In the genomic region with DNA sequence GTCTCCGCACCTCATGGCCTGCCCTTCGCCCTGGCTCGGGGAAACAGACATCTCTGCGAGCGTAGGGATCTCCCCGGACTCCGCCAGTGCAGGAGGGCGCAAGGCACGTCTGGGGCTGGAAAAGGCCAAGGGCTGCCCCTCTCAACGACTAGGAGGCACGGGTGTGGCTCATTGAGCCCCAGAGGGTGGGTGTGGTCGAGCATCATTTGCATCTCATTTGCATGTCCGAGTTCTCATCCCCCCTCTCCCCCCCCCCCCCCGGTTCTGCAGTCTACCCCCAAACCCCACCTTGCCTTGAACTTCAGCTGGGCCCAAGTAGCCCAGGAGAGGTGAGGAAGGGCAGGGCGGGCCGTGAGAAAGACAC, we compare ENCODE assay signal across 8 mouse cellular contexts. TPM values are rescaled to one million over a fixed set of nuclear protein-coding genes. Genes with fewer than 3 reads are reported as not detected.
A peak's percentile ranks its signal among the peaks of the same experiment; 100 is the strongest.
DNase-seq lines count a peak whose midpoint lies in the region; ATAC-seq and TF ChIP-seq lines count a peak whose summit lies in the region.

No protein-coding gene starts in this region.

- no peaks in the 10 kb centered on the region for H3K9me3 ChIP-seq in heart, embryonic 15.5 days (replicated peaks)
- no peaks in the 10 kb centered on the region for H3K9me3 ChIP-seq in ES-E14 (ENCODE audit: control insufficient read depth, insufficient read depth, low read depth, low read length)
- no peaks in the 10 kb centered on the region for H3K9me3 ChIP-seq in hindbrain, embryonic 13.5 days
- H3K9me3 ChIP-seq in midbrain, embryonic 13.5 days: no peaks in the 10 kb centered on the region

- H3K27me3 ChIP-seq in heart, embryonic 15.5 days: peaks cover 98% of the 10 kb centered on the region
- H3K27me3 ChIP-seq in hindbrain, embryonic 13.5 days: peaks cover 93% of the 10 kb centered on the region
- peaks cover 96% of the 10 kb centered on the region for H3K27me3 ChIP-seq in midbrain, embryonic 13.5 days

- no peak for DNase-seq in heart, postnatal 4 days
- DNase-seq in ES-E14 (ENCODE audit: low read depth, low spot score): no peak
- no peak for DNase-seq in adrenal gland, postnatal 10 days
- DNase-seq in left cerebral cortex, adult 2 months (ENCODE audit: extremely low spot score in 1 of 2, low spot score in 2 of 2): no peak
- DNase-seq in urinary bladder, postnatal 14 days (ENCODE audit: low spot score): no peak

- no peak overlapping the region for H3K27ac ChIP-seq in heart, embryonic 15.5 days
- no peak overlapping the region for H3K27ac ChIP-seq in ES-E14 (ENCODE audit: insufficient read depth, low read depth, low read length, poor library complexity, severe bottlenecking)
- H3K27ac ChIP-seq in hindbrain, embryonic 13.5 days: peak overlapping the region; percentile 89
- H3K27ac ChIP-seq in midbrain, embryonic 13.5 days: no peak overlapping the region
- H3K27ac ChIP-seq in left cerebral cortex, adult 2 months: no peak overlapping the region

- 14% methylated on average over 14 of the region's 16 CpGs for WGBS in heart, embryonic 15.5 days
- WGBS in hindbrain, embryonic 13.5 days: 3% methylated on average over 15 of the region's 16 CpGs
- WGBS in midbrain, embryonic 13.5 days: 7% methylated on average over 15 of the region's 16 CpGs

- in situ Hi-C loops in ES-E14 (cut with MboI; ENCODE audit: low sequenced_read_pairs in 2 of 2, unreplicated experiment in 2 of 2): loop anchor here (5.0 to 10.0 kb wide), 3 partner anchors 155 to 185 kb away; partner anchors contain the start of gene Hoxc4 (in 1 of the 2)

- peaks cover 21% of the 10 kb centered on the region for H3K4me1 ChIP-seq in heart, embryonic 15.5 days (replicated peaks)
- peaks cover 3 to 27% of the 10 kb centered on the region in 2 experiments; a peak in 3 of 4 replicates for H3K4me1 ChIP-seq in ES-E14 (ENCODE audit: control insufficient read depth in 2 of 2, insufficient read depth in 2 of 2, low read length in 2 of 2, poor library complexity in 1 of 2)
- peaks cover 70% of the 10 kb centered on the region for H3K4me1 ChIP-seq in hindbrain, embryonic 13.5 days (replicated peaks)
- H3K4me1 ChIP-seq in midbrain, embryonic 13.5 days (replicated peaks): peaks cover 34% of the 10 kb centered on the region

- no peak overlapping the region for H3K9ac ChIP-seq in heart, embryonic 15.5 days
- no peak overlapping the region for H3K9ac ChIP-seq in ES-E14 (ENCODE audit: insufficient read depth, low read depth, low read length, poor library complexity, severe bottlenecking)
- peak overlapping the region; percentile 74; the same call in 1 of the 2 replicates for H3K9ac ChIP-seq in hindbrain, embryonic 13.5 days
- H3K9ac ChIP-seq in midbrain, embryonic 13.5 days (replicated peaks): 0 out of 2 replicates have a peak overlapping the region, but pooled peaks have one; percentile 68

- TF ChIP-seq CTCF in left cerebral cortex, adult 2 months (IDR thresholded peaks at IDR 0.05): no peak

- H3K4me2 ChIP-seq in heart, embryonic 15.5 days: peak overlapping the region; percentile 93
- H3K4me2 ChIP-seq in hindbrain, embryonic 13.5 days: peak overlapping the region; percentile 90
- H3K4me2 ChIP-seq in midbrain, embryonic 13.5 days (replicated peaks): peak overlapping the region; percentile 84

- intact Hi-C loops in left cerebral cortex, adult 2 months (cut with DNase I): no loop called here

- H3K36me3 ChIP-seq in heart, embryonic 15.5 days: no peaks in the 10 kb centered on the region
- H3K36me3 ChIP-seq in ES-E14 (ENCODE audit: control insufficient read depth, insufficient read depth, low read length, poor library complexity, severe bottlenecking): no peaks in the 10 kb centered on the region
- H3K36me3 ChIP-seq in hindbrain, embryonic 13.5 days: no peaks in the 10 kb centered on the region
- H3K36me3 ChIP-seq in midbrain, embryonic 13.5 days: no peaks in the 10 kb centered on the region

- peak overlapping the region; percentile 51 for H3K4me3 ChIP-seq in heart, embryonic 15.5 days
- H3K4me3 ChIP-seq in ES-E14 (ENCODE audit: insufficient read depth in 1 of 2, low read depth in 1 of 2, low read length in 2 of 2, poor library complexity in 1 of 2, severe bottlenecking in 1 of 2): peak overlapping the region; percentile 32 to 63; a peak in 3 of 4 replicates
- peak overlapping the region; percentile 46 for H3K4me3 ChIP-seq in hindbrain, embryonic 13.5 days
- peak overlapping the region; percentile 51 for H3K4me3 ChIP-seq in midbrain, embryonic 13.5 days (replicated peaks)
- H3K4me3 ChIP-seq in left cerebral cortex, adult 2 months: no peak overlapping the region

- no peak for ATAC-seq in heart, embryonic 15.5 days (replicated peaks; ENCODE audit: insufficient number of reproducible peaks, insufficient read depth, low FRiP score, low read depth)
- no peak for ATAC-seq in hindbrain, embryonic 13.5 days (ENCODE audit: low FRiP score)
- no peak for ATAC-seq in midbrain, embryonic 13.5 days

TF ChIP-seq in ES-E14, 5 proteins besides CTCF, POLR2A, EP300 and RAD21:
- no peak for TF ChIP-seq ZC3H11A (IDR thresholded peaks at IDR 0.05; ENCODE audit: borderline replicate concordance, low read depth, low read length)
- no peak for TF ChIP-seq CHD2 (IDR thresholded peaks at IDR 0.05; ENCODE audit: low read depth, low read length)
- no peak for TF ChIP-seq ZNF384 (IDR thresholded peaks at IDR 0.05; ENCODE audit: low read depth, low read length)
- no peak for TF ChIP-seq MAFK (IDR thresholded peaks at IDR 0.05; ENCODE audit: insufficient read depth, low read depth, low read length)
- no peak for TF ChIP-seq HCFC1 (IDR thresholded peaks at IDR 0.05; ENCODE audit: borderline replicate concordance, insufficient read depth, low read length)

RNA-seq across cellular contexts. Expression of gene Smug1, which starts 3.4 kb away (rescaled TPM):
- 14.1 and 16.8 TPM in 2 replicates for polyA plus RNA-seq in heart, embryonic 15.5 days (2015; fragmentation: Nextera tagmentation; extraction: Ambion mirVana)
- total RNA-seq in heart, postnatal 4 days (2021): 10 to 100 TPM; 12.7 to 14.1 TPM
- total RNA-seq in ES-E14 (2012; rRNA removed): 7.1 and 10.6 TPM in 2 replicates
- 40.7 and 41.2 TPM in 2 replicates for polyA plus RNA-seq in hindbrain, embryonic 13.5 days (2015; fragmentation: Nextera tagmentation; extraction: Ambion mirVana)
- 26.8 and 27.7 TPM in 2 replicates for polyA plus RNA-seq in midbrain, embryonic 13.5 days (2015; fragmentation: Nextera tagmentation; extraction: Ambion mirVana)
- 10 to 100 TPM; 14.0 to 19.9 TPM for total RNA-seq in adrenal gland, postnatal 10 days (2021)
- 10 to 100 TPM; 20.7 to 23.2 TPM for total RNA-seq in left cerebral cortex, adult 2 months (2021)

Comparison
In these comparisons a context has a peak if more than half of its experiments do, and no peak if none do; other contexts are left out.
1. H3K9ac ChIP-seq: peak in hindbrain, embryonic 13.5 days (single experiment) and midbrain, embryonic 13.5 days (single experiment); none in heart, embryonic 15.5 days (single experiment) and ES-E14 (single experiment).
2. Peak in every context shown above with its lines, with median percentiles within 50 percentile points of each other: H3K4me2 ChIP-seq.